Mouse (Mus musculus) cortical plate, adult 2 months (tissue): ENCODE measurements around the gene Myo1b.

Experiments
- CTCF ChIP-seq: fragments of 200-500 bp; IDR thresholded peaks from 2 replicates; pipeline ENCODE4 v1.5.1; 2011; ENCODE audit warnings: mild to moderate bottlenecking, control low read depth, low read length; ENCODE audit not compliant: insufficient read depth; ENCODE audit errors: extremely low read depth
- POLR2A ChIP-seq: fragments of 200-500 bp; IDR thresholded peaks from 2 replicates; pipeline ENCODE4 v1.6.1; 2011; ENCODE audit warnings: mild to moderate bottlenecking, low read length, control low read depth; ENCODE audit not compliant: insufficient read depth; ENCODE audit errors: extremely low read depth

- TF ChIP-seq CTCF = no peak
- no peak for TF ChIP-seq POLR2A
Measured at GRCm38 (mm10) chr1:51747494-51747893, 168.4 kb downstream of the Myo1b start.
